Mouse (Mus musculus): ENCODE measurements around the gene Dnajc3.

Gene Dnajc3

DNA sequence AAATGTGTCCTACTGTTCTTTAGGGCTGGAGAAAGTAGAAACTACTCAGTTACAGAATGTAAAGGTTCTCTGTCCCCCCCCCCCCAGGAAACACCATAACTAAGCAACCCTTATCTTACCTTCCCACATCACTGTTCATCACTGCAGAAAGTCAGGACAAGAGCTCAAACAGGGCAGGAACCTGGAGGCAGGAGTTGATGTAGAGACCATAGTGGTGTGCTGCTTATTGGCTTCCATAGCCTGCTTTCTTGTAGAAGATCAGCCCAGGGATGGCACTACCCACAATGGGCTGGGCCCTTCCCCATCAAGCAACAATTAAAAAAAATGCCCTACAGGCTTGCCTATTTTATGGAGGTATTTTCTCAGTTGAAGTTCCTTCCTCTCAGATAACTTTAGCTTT, 45.6 kb downstream of the Dnajc3 start:
- no peak for DNase-seq (ENCODE audit: low spot score)

DNA sequence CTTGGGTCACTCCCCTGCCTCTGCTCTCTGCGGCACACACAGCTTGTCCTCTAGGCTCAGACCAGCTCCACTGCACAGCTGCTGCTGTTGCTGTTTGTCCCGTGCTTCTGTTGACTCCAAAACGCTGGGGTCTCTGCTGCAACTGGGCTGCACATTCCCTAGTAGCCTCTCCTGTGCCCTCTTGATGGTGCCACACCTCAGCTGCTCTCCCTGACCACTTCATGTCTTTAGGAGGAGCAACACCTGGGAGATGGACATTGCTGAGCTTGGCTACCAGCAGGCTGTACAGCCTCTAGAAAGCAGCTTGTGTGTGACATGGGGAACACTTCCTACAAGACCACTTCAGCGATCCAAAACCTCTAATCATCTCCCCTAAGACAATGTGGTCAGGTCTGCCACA, 46.4 kb downstream of the Dnajc3 start:
- DNase-seq (ENCODE audit: low spot score), result no peak

DNA sequence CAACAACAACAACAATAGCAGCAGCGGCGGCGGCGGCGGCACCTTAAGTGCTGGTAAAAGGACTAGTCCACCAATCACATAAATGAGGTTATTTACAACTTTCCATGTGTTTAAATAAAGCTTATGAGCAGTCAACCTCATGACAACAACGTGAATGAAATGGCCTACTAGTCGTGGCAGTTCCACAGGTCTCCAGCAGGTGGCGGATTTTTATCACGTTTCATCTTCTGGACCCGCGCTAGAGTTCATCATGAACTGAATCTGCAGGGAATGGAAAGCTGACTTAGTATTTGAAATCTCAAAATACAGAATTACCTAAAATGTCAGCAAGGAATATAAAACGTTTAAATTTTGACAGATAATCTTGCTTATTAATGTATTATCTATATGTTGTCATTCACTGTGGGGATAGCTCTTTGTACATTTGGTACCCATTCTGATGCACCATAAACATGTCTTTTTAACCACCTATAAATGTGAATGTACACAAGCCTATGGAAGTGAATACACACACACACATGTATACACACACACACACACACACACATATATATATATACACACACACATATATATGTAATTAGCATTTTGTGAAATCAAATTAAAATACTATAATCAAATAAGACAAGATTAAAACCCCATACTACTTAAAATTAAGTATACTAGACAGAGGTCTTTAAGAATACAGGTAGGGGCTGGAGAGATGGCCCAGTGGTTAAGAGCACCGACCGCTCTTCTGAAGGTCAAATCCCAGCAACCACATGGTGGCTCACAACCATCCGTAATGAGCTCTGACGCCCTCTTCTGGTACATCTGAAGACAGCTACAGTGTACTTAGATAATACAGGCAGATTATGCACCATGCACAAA, 49.1 kb downstream of the Dnajc3 start:
- DNase-seq (ENCODE audit: low spot score), result peak; percentile 57

DNA sequence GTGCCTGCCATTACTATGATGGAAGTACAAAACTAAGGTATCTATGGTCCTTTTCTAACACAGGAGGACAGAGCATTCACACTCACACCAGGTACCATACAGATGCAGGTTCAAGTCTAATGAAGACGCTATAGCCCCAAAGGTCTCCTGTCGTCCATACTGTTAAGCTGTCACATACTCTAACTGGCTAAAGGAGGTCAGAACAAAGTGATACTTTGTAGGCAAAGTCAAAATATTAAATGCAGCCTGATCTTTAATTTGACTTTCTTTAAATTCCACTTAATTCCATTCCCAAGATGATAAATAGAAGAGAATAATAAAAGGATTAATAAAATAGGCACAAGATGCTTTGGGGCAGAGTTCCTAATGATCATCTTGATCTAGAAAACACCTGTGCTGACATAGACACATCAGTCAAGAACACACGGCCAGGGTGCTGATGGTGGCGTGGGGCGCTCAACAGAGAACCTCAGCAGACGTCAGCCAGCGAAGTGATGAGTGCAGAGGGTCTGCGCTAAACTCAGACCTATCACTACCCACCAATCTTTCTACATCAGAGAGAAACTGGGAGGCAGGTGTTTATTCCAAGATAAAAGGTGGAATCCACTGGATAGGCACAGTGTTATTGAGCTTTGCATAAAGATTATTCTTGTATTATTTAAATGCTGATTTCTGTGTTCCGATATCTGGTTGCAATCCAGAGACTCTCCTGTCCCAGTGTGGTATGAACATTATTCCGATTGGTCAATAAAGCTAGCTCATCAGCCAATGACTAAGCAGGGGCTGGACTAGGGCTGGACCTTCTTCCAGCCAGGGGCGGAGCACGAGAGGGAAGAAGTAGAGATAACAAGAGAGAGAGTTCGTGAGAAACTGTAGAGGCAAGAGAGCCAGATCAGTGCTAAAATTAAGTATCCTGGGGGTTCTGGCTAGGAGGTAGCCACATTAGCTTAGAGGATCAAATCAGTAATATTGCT, 50.0 kb downstream of the Dnajc3 start:
- DNase-seq (ENCODE audit: low spot score), result no peak

DNA sequence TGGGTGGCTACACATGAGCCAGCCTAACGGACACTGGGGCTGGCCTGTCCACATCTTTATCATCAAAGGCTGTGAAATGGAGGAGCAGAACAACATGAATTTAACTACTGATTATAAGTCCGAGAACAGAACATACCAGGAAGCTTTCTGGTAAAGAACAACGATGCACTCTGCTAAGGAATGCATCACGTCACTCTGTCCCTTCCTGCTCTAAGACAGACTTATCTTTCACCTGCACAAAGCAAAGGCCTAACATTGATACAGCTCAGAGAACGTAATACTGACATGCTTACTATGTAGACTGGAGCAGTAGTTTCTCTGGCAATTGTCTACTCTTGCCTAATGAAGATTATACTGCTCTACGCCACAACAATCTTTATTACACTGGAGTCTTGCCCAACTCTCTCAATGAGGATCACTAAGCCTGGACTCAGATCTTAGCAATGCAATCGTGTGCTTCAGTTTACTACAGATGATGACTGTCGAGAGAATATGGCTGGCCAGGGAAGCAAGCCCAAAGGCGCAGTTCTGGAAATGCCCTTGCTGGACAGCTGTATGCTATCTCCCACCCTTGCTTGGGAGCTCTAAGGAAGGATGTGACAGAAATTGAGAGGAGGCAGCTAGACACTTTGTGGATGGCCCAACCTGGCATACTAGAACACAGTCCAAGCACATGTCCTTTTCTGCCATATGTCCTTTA, 57.6 kb downstream of the Dnajc3 start:
- no peak for DNase-seq (ENCODE audit: low spot score)

DNA sequence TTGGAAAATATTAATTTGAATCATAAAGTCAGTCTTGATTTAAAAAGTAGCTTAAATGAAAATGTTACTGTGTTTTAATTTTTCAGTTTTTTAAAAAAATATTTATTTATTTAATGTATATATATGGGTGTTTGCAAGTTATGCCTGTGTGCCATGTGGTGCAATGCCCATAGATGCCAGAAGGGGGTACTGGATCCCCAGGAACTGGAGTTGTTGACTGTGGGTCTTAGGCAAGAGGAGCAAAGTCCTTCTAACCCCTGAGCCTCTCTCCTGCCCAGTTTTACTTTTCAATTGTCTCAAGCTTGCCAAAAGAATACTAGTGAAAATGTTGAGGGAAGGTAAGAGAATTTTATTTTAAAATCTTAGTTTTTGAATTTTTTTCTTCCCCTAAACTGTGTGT, 65.5 kb downstream of the Dnajc3 start:
- no peak for DNase-seq (ENCODE audit: low spot score)

DNA sequence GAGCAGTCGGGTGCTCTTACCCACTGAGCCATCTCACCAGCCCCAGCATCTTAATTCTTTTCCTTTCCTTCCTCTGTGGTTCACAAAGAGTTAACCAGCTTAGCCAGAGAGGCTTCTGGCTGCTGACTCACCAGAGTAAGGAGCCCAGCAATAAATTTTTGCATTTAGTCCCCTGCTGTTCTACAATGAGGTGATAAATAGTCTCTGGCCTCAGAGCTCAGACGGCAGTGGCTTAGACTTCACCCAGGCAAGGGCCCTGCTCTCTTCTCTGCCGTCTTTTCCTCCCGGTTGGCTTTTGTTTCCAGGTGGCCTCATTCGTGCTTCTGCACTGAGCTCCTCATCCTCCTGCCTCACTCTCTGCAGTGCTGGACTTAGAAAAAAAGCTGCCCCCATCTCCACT, 68.1 kb downstream of the Dnajc3 start:
- no peak for DNase-seq (ENCODE audit: low spot score)

DNA sequence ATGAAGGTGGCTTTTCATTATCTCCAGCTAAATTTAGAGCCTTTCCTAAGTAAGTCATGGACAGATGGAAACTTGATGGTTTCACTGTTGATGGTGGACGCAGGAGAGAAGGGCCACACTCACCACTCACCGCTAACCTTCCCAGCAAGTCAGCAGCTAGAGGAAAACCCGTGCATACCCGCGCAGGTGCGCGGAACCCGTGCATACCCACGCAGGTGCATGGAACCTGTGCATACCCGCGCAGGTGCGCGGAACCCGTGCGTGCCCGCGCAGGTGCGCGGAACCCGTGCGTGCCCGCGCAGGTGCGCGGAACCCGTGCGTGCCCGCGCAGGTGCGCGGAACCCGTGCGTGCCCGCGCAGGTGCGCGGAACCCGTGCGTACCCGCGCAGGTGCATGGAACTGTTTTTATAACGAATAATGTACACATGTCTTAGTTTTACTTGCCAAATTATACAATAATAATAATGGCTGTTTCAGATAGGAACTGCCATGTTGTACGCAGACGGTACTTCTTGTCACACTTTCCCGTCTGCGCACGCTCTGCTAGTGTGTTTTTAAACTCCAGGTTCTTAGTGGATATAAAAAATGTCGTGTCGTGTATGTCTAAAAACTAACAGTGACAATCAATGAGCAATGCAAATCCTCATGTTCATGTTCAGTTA, 68.8 kb downstream of the Dnajc3 start:
- DNase-seq (ENCODE audit: low spot score), result no peak

DNA sequence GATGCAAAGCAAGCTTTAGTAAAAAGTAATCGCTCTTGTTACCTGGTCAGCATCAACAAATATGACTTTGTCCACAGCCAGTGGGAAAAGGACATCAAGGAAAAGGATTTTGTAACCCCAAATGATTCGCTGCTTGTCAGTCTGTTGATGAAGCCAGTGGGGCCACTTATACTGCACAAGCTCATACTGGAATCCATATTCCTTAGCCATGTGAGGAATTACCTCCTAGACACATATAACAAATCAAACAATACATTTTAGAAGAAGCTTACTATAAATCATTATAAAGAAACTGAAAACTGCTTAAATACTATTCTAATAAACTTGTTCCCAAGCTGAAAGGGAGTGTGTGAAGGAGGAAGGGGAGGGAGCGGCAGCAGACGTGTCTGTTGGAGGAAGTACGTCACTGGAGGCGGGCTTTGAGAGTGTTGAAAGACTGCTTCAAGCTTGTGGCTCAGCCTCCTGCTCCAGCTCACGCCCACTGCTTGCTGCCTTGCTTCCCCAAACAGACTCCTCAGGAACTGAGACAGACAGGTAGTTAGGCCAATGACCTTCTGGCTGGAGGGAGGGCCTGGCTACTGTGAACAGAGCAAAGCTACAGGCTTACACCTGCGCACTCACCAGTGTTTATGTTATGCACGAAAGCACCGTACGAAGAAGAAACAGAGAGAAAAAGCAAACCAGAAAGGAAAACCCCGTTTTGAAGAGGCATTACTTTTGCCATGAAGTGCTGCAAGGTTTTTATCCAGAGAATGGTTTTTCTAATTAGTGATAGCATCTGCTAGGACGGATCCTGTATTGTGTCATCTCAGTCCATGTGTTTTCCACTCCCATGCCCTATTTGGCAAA, 69.6 kb downstream of the Dnajc3 start:
- DNase-seq (ENCODE audit: low spot score), result peak; percentile 94

DNA sequence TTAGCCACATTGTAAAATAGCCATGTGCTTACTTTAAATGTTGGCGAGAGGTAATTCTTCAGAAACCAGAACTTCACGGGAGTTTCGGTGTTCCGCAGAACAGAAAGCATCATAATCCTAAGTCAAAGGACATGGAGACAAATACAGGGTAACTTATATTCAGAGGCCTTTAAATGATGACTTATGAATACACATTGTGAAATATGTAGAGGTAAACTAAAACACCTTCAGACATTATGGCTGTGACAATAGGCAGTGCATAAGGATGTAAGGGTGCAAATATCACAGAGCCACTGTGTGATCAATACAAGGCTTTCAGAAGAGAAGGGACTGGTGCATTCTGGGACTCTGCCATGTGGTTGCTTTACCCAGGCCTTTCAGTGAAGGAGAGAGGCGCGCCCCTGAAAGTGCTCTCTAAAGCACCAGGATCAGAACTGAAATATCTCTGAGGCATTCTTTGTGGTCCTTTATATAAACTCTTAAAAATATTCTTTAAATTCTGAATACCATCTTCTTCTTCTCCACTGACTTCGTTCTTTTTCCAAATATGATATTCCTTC, 70.3 kb downstream of the Dnajc3 start:
- DNase-seq (ENCODE audit: low spot score), result no peak

DNA sequence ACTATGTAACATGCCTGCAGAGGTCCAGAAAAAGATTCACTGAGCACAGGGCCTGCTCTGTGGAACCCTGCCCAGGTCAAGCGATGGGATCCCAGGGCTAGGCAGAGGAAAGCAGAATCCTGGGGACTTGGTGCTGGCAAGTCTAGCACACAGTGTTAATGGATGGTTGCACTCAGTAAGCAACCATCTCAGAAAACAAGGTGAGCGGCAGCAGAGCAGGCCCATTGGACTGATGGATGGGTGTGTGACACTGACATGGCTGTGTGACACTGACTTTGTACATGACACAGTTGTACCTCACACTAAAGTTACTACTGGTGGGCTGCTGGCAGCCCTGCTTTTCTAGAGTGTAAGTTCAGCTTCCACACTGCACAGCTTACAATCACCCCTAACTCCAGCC, 71.8 kb downstream of the Dnajc3 start:
- no peak for DNase-seq (ENCODE audit: low spot score)

DNA sequence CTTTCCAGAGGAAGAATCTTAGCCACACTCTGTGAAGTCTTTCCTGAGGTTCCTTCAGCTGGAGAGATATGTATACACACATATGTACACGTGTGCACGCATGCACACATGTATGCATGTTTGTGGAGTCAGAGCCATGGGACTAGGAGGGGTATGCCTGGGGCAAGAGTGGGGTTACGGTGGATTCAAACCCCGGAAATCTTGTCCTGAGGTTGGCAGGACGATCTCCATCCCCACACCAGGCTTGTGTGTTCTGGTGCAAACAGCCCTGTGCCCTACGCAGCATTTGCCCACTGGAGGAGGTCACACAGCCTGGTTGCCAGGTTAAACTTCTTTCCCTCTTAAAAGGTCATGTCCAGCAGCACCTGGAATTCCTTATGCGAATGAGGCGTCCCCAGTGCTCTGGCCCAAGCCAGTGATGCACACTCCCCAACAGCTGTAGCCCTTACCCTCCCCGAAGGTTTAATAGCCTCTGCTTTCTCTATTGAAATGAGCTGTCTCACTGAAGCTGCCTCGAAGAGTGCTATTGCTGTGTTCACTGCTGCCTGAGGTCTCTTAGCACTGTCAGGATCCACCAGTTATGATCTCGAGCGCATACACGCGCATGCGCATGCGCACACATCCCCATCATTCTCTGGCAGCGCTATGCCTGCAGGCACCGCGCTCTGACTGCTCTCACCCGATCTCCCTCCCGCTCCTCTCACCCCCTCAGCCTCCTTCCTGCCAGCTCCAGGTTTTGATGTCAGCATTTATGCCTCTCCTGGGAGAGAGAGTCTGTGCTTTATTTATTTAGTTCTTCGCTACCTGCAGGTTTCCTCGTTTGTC, 75.0 kb downstream of the Dnajc3 start:
- DNase-seq (ENCODE audit: low spot score), result no peak

DNA sequence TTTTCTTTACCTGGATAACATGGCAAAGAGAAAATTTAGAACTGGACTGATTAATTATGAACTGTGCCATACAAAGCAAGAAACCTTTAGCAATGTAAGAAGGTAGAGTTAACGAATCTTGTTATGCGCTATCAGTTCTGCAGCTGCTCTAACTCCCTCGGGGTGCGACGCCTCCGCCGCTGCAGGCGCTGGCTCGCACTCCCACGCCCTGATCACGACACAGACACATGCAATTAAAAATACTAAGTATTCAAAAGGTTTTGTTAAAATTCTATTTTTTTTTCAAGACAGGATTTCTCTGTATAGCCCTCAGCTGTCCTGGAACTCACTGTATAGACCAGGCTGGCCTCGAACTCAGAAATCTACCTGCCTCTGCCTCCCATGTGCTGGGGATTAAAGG, 75.8 kb downstream of the Dnajc3 start:
- no peak for DNase-seq (ENCODE audit: low spot score)

DNA sequence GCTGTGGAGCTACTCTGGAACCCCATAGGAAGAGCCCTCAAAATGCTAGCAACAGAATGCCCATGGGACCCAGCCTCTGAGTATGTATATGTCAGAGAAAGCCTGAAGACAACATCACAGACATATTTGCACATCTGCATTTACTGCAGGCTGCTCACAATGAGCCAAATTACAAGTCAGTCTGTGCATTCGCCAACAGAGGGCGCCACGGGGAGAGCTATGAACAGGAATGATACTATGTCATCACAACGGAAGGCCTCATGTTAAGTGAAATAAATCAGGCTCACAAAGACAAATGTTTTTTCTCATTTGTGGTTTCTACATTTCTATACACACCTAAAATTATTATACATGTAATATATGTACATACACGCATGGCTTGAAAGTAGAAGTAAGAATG, 88.1 kb downstream of the Dnajc3 start:
- no peak for DNase-seq (ENCODE audit: low spot score)

DNA sequence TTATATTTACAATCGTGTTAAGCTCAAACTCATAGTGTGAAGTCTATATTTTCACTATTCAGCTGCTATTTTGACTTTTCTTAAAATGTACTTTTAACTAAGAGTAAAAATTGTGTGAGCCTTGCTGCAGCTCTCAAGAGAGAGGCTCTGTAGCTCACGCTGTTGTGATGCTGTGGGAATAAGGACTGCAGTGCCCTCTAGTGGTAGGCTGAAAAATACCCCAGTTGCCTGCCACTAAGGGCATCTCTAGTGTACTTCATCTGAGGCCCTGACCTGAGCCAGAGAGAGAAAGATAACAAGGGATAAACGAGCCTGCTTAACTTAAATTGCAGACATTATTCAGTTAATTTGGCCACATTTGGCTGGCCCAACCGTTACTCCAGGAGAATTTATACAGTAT, 89.4 kb downstream of the Dnajc3 start:
- DNase-seq (ENCODE audit: low spot score), result peak; percentile 38

DNA sequence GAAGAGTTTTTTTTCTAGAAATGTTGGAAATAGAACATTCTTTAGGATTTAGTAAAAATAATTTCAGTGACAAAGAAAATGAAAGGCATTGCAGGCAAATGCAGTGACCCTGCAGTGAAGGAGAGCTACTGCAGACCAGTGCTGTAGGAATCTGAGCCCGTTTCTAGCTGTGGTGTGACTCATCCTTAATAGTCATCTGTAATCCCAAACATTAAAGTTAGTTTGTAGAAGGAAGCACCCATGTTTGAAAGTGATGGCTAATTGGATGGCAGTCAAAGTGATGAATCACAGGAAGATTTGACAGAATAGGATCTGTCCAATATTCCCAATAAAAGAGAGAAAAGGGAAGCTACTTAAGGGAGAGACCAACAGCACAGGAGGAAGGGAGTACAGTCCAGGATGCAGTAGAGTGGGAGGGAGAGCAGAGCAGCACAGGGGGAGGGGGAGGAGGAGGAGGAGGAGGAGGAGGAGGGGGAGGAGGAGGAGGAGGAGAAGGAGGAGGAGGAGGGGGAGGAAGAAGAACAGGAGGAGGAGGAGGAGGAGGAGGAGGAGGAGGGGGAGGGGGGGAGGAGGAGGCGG, 90.0 kb downstream of the Dnajc3 start:
- DNase-seq (ENCODE audit: low spot score), result no peak
